ENCODE assay signal across 9 mouse cellular contexts in the genomic region with DNA sequence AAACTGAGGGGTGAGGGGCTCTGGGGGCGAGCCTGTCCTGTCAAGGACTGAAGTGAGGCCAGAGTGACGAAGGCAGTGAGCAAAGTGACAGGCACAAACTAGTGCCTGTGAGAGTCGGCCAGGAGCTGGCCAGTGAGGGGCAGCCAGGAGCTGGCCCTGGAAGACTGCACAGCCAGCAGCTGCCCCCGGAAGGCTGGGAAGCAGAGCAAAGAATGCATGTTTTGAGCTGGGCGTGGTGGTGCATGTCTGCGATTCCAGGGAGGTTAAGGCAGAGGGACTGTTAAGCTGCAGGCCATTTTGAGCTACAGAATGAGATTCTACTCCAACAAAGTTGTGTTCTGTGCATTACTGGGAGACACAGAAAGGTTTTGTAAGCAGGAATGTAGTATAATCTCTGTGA. TPM values are rescaled to one million over a fixed set of nuclear protein-coding genes. Genes with fewer than 3 reads are reported as not detected.
DNase-seq lines count a peak whose midpoint lies in the region; ATAC-seq lines count a peak whose summit lies in the region.
"Had no signal": no experiment of that assay in that cellular context is flagged by ENCODE, and none has a peak within 500 bp of the region (broad histone marks: within the 10 kb centered on the region; RNA-seq: fewer than 3 reads in every experiment).

No protein-coding gene starts in this region.

- DNase-seq in hindbrain, embryonic 14.5 days (ENCODE audit: low spot score) = no peak
- DNase-seq in neural tube, embryonic 10.5 days (ENCODE audit: extremely low spot score, low spot score) = no peak
- peak; percentile 14 to 27 for DNase-seq in heart, postnatal 14 days
- DNase-seq in retina, postnatal 1 day = peak; percentile 41
- no peak for DNase-seq in adrenal gland, postnatal 4 days (ENCODE audit: low spot score in 2 of 2)
- DNase-seq in right cerebral cortex, postnatal 4 days = no peak

- no peaks in the 10 kb centered on the region for H3K9me3 ChIP-seq in hindbrain, embryonic 12.5 days (replicated peaks)
- no peaks in the 10 kb centered on the region for H3K9me3 ChIP-seq in hindbrain, embryonic 14.5 days (ENCODE audit: control insufficient read depth, low read length)
- H3K9me3 ChIP-seq in neural tube, embryonic 13.5 days = no peaks in the 10 kb centered on the region
- H3K9me3 ChIP-seq: midbrain, embryonic 12.5 days had no signal

- H3K4me3 ChIP-seq in hindbrain, embryonic 12.5 days = no peak overlapping the region
- no peak overlapping the region for H3K4me3 ChIP-seq in hindbrain, embryonic 14.5 days (replicated peaks; ENCODE audit: low read length)
- no peak overlapping the region for H3K4me3 ChIP-seq in neural tube, embryonic 13.5 days
- H3K4me3 ChIP-seq: midbrain, embryonic 12.5 days had no signal

- H3K4me2 ChIP-seq in hindbrain, embryonic 12.5 days (replicated peaks) = no peak overlapping the region
- no peak overlapping the region for H3K4me2 ChIP-seq in hindbrain, embryonic 14.5 days (replicated peaks)
- H3K4me2 ChIP-seq in neural tube, embryonic 13.5 days = no peak overlapping the region
- H3K4me2 ChIP-seq: midbrain, embryonic 12.5 days had no signal

- H3K27me3 ChIP-seq in hindbrain, embryonic 12.5 days = no peaks in the 10 kb centered on the region
- H3K27me3 ChIP-seq in hindbrain, embryonic 14.5 days (ENCODE audit: control insufficient read depth, insufficient read depth, low read length) = no peaks in the 10 kb centered on the region
- no peaks in the 10 kb centered on the region for H3K27me3 ChIP-seq in neural tube, embryonic 13.5 days
- H3K27me3 ChIP-seq: midbrain, embryonic 12.5 days had no signal

- 32% methylated on average over 6 of the region's 6 CpGs for WGBS in hindbrain, embryonic 12.5 days
- WGBS in hindbrain, embryonic 14.5 days = 35% methylated on average over 6 of the region's 6 CpGs
- WGBS in neural tube, embryonic 13.5 days = 54% methylated on average over 6 of the region's 6 CpGs

- peaks cover 3% of the 10 kb centered on the region; the same call in 1 of the 2 replicates for H3K4me1 ChIP-seq in hindbrain, embryonic 12.5 days
- H3K4me1 ChIP-seq in hindbrain, embryonic 14.5 days (replicated peaks; ENCODE audit: control insufficient read depth, insufficient read depth, low read length) = no peaks in the 10 kb centered on the region
- H3K4me1 ChIP-seq in neural tube, embryonic 13.5 days (replicated peaks) = no peaks in the 10 kb centered on the region; the same call in 1 of the 2 replicates

- H3K9ac ChIP-seq in hindbrain, embryonic 12.5 days = 0 out of 2 replicates have a peak overlapping the region, but pooled peaks have one; percentile 18
- no peak overlapping the region for H3K9ac ChIP-seq in hindbrain, embryonic 14.5 days
- no peak overlapping the region for H3K9ac ChIP-seq in neural tube, embryonic 13.5 days
- H3K9ac ChIP-seq: midbrain, embryonic 12.5 days had no signal

- no peak overlapping the region; the same call in 1 of the 2 replicates for H3K27ac ChIP-seq in hindbrain, embryonic 12.5 days
- no peak overlapping the region for H3K27ac ChIP-seq in hindbrain, embryonic 14.5 days
- H3K27ac ChIP-seq in neural tube, embryonic 13.5 days (replicated peaks) = peak overlapping the region; percentile 43; the same call in 1 of the 2 replicates
- H3K27ac ChIP-seq: midbrain, embryonic 12.5 days had no signal

- ATAC-seq in hindbrain, embryonic 12.5 days (ENCODE audit: low FRiP score) = no peak
- ATAC-seq in hindbrain, embryonic 14.5 days (ENCODE audit: low FRiP score) = no peak
- 0 out of 2 replicates have a peak, but pooled peaks have one; percentile 29 for ATAC-seq in neural tube, embryonic 13.5 days (ENCODE audit: low read depth)

- intact Hi-C loops in heart, postnatal 14 days (cut with DNase I) = loop anchor here (5.0 kb wide), 1 partner anchor 47 kb away; no protein-coding TSS in a partner anchor

- peaks cover 6% of the 10 kb centered on the region for H3K36me3 ChIP-seq in hindbrain, embryonic 12.5 days
- 0 out of 2 replicates have a peak, but pooled peaks cover 5% of the 10 kb centered on the region for H3K36me3 ChIP-seq in hindbrain, embryonic 14.5 days (replicated peaks; ENCODE audit: control insufficient read depth, insufficient read depth)
- H3K36me3 ChIP-seq in neural tube, embryonic 13.5 days = peaks cover 8% of the 10 kb centered on the region

RNA-seq across cellular contexts. Expression of gene Ctnnal1, which starts 14.3 kb away (rescaled TPM):
- 23.4 and 23.7 TPM in 2 replicates for polyA plus RNA-seq in hindbrain, embryonic 12.5 days (2016; fragmentation: Nextera tagmentation; extraction: Ambion mirVana)
- 12.2 and 16.7 TPM in 2 replicates for polyA plus RNA-seq in hindbrain, embryonic 14.5 days (2014; fragmentation: Nextera tagmentation; extraction: Ambion mirVana)
- polyA plus RNA-seq in neural tube, embryonic 13.5 days (2015; fragmentation: Nextera tagmentation; extraction: Ambion mirVana) = 25.1 and 25.5 TPM in 2 replicates
- 10 to 100 TPM; 27.7 to 29.3 TPM for total RNA-seq in heart, postnatal 14 days (2021)
- total RNA-seq in adrenal gland, postnatal 4 days (2021) = 10 to 100 TPM; 33.2 to 34.3 TPM

RNA-seq across cellular contexts. Expression of gene Fam206a, which starts 48.6 kb away (rescaled TPM):
- polyA plus RNA-seq in hindbrain, embryonic 12.5 days (2016; fragmentation: Nextera tagmentation; extraction: Ambion mirVana) = 22.2 and 24.1 TPM in 2 replicates
- polyA plus RNA-seq in hindbrain, embryonic 14.5 days (2014; fragmentation: Nextera tagmentation; extraction: Ambion mirVana) = 18.3 and 19.5 TPM in 2 replicates
- polyA plus RNA-seq in neural tube, embryonic 13.5 days (2015; fragmentation: Nextera tagmentation; extraction: Ambion mirVana) = 14.7 and 18.8 TPM in 2 replicates
- 1 to 10 TPM; 3.6 to 4.1 TPM for total RNA-seq in heart, postnatal 14 days (2021)
- 10 to 100 TPM; 15.1 to 16.1 TPM for total RNA-seq in adrenal gland, postnatal 4 days (2021)

RNA-seq across cellular contexts. Expression of gene Elp1, which starts 48.6 kb away (rescaled TPM):
- 73.9 and 84.9 TPM in 2 replicates for polyA plus RNA-seq in hindbrain, embryonic 12.5 days (2016; fragmentation: Nextera tagmentation; extraction: Ambion mirVana)
- 82.5 and 83.0 TPM in 2 replicates for polyA plus RNA-seq in hindbrain, embryonic 14.5 days (2014; fragmentation: Nextera tagmentation; extraction: Ambion mirVana)
- polyA plus RNA-seq in neural tube, embryonic 13.5 days (2015; fragmentation: Nextera tagmentation; extraction: Ambion mirVana) = 54.1 and 55.8 TPM in 2 replicates
- 10 to 100 TPM; 20.3 to 22.3 TPM for total RNA-seq in heart, postnatal 14 days (2021)
- total RNA-seq in adrenal gland, postnatal 4 days (2021) = 10 to 100 TPM; 47.6 to 51.7 TPM

Comparison
In these comparisons a context has a peak if more than half of its experiments do, and no peak if none do; other contexts are left out.
1. DNase-seq: peak in heart, postnatal 14 days (2 of 2) and retina, postnatal 1 day (single experiment); none in hindbrain, embryonic 14.5 days (single experiment), neural tube, embryonic 10.5 days (single experiment), adrenal gland, postnatal 4 days (0 of 2) and right cerebral cortex, postnatal 4 days (single experiment).